In genomic region chr3:107696910-107697309, GRCm38 (mm10) we compare ENCODE assay signal across 8 mouse cellular contexts. TPM values are rescaled to one million over a fixed set of nuclear protein-coding genes. Genes with fewer than 3 reads are reported as not detected.
DNase-seq lines count a peak whose midpoint lies in the region; ATAC-seq and TF ChIP-seq lines count a peak whose summit lies in the region.

No protein-coding gene starts in this region.

- no peaks in the 10 kb centered on the region for H3K9me3 ChIP-seq in heart, postnatal 0 days (replicated peaks; ENCODE audit: control insufficient read depth, low read length)
- H3K9me3 ChIP-seq in embryonic facial prominence, embryonic 11.5 days (replicated peaks; ENCODE audit: control insufficient read depth, low read length) = no peaks in the 10 kb centered on the region
- no peaks in the 10 kb centered on the region for H3K9me3 ChIP-seq in hindbrain, embryonic 14.5 days (ENCODE audit: control insufficient read depth, low read length)
- H3K9me3 ChIP-seq in midbrain, embryonic 15.5 days = no peaks in the 10 kb centered on the region

- no peak overlapping the region for H3K27ac ChIP-seq in heart, postnatal 0 days (ENCODE audit: low read depth)
- no peak overlapping the region for H3K27ac ChIP-seq in embryonic facial prominence, embryonic 11.5 days (replicated peaks; ENCODE audit: low read depth, low read length)
- H3K27ac ChIP-seq in hindbrain, embryonic 14.5 days = no peak overlapping the region
- H3K27ac ChIP-seq in midbrain, embryonic 15.5 days = no peak overlapping the region

- no peak overlapping the region for H3K4me2 ChIP-seq in heart, postnatal 0 days (ENCODE audit: low read depth, low read length)
- H3K4me2 ChIP-seq in embryonic facial prominence, embryonic 11.5 days (ENCODE audit: low read depth, low read length) = no peak overlapping the region
- peak overlapping the region; percentile 41 for H3K4me2 ChIP-seq in hindbrain, embryonic 14.5 days (replicated peaks)
- H3K4me2 ChIP-seq in midbrain, embryonic 15.5 days = peak overlapping the region; percentile 40

- H3K4me3 ChIP-seq in heart, postnatal 0 days (ENCODE audit: low read depth, low read length) = no peak overlapping the region
- H3K4me3 ChIP-seq in embryonic facial prominence, embryonic 11.5 days (ENCODE audit: low read depth, low read length) = no peak overlapping the region
- H3K4me3 ChIP-seq in hindbrain, embryonic 14.5 days (replicated peaks; ENCODE audit: low read length) = peak overlapping the region; percentile 66
- peak overlapping the region; percentile 75; the same call in 1 of the 2 replicates for H3K4me3 ChIP-seq in midbrain, embryonic 15.5 days

- no peak overlapping the region for H3K9ac ChIP-seq in heart, postnatal 0 days (replicated peaks; ENCODE audit: low read depth, low read length)
- H3K9ac ChIP-seq in embryonic facial prominence, embryonic 11.5 days (replicated peaks; ENCODE audit: low read length) = no peak overlapping the region
- peak overlapping the region; percentile 21; the same call in 1 of the 2 replicates for H3K9ac ChIP-seq in hindbrain, embryonic 14.5 days
- H3K9ac ChIP-seq in midbrain, embryonic 15.5 days = no peak overlapping the region

- no peak for TF ChIP-seq CTCF in heart, postnatal 0 days (IDR thresholded peaks at IDR 0.05; ENCODE audit: low read depth)

- WGBS in heart, postnatal 0 days = 39% methylated on average over 3 of the region's 3 CpGs
- WGBS in embryonic facial prominence, embryonic 11.5 days = 47% methylated on average over 3 of the region's 3 CpGs
- WGBS in hindbrain, embryonic 14.5 days = 41% methylated on average over 3 of the region's 3 CpGs
- WGBS in midbrain, embryonic 15.5 days = 49% methylated on average over 3 of the region's 3 CpGs

- H3K36me3 ChIP-seq in heart, postnatal 0 days (replicated peaks; ENCODE audit: control insufficient read depth, insufficient read depth, low read length) = no peaks in the 10 kb centered on the region
- H3K36me3 ChIP-seq in embryonic facial prominence, embryonic 11.5 days (replicated peaks; ENCODE audit: control insufficient read depth, insufficient read depth, low read depth, low read length) = no peaks in the 10 kb centered on the region
- no peaks in the 10 kb centered on the region for H3K36me3 ChIP-seq in hindbrain, embryonic 14.5 days (replicated peaks; ENCODE audit: control insufficient read depth, insufficient read depth)
- H3K36me3 ChIP-seq in midbrain, embryonic 15.5 days (replicated peaks) = no peaks in the 10 kb centered on the region

- DNase-seq in heart, postnatal 0 days (ENCODE audit: low spot score) = no peak
- DNase-seq in heart, postnatal 10 days = no peak
- no peak for DNase-seq in embryonic facial prominence, embryonic 11.5 days (ENCODE audit: low spot score)
- DNase-seq in hindbrain, embryonic 14.5 days (ENCODE audit: low spot score) = no peak
- DNase-seq in left cerebral cortex, adult 18-20 months (ENCODE audit: low spot score in 2 of 2) = no peak
- no peak for DNase-seq in layer of hippocampus, postnatal 25 days (ENCODE audit: extremely low spot score in 1 of 2, low spot score in 1 of 2)
- DNase-seq in spleen, postnatal 14 days (ENCODE audit: low spot score in 2 of 2) = no peak

- no peak for TF ChIP-seq EP300 in heart, postnatal 0 days (IDR thresholded peaks at IDR 0.05; ENCODE audit: low read depth)

- H3K4me1 ChIP-seq in heart, postnatal 0 days (ENCODE audit: control insufficient read depth, insufficient read depth) = peaks cover 34% of the 10 kb centered on the region
- H3K4me1 ChIP-seq in embryonic facial prominence, embryonic 11.5 days (ENCODE audit: control insufficient read depth, insufficient read depth, low read length) = no peaks in the 10 kb centered on the region; the same call in 1 of the 2 replicates
- peaks cover 33% of the 10 kb centered on the region for H3K4me1 ChIP-seq in hindbrain, embryonic 14.5 days (replicated peaks; ENCODE audit: control insufficient read depth, insufficient read depth, low read length)
- H3K4me1 ChIP-seq in midbrain, embryonic 15.5 days = peaks cover 34% of the 10 kb centered on the region

- intact Hi-C loops in heart, postnatal 10 days (cut with DNase I) = loop anchor here (1.0 to 5.0 kb wide), 4 partner anchors 57 to 370 kb away; no protein-coding TSS in a partner anchor

- no peaks in the 10 kb centered on the region for H3K27me3 ChIP-seq in heart, postnatal 0 days (ENCODE audit: control insufficient read depth, insufficient read depth, low read length)
- no peaks in the 10 kb centered on the region for H3K27me3 ChIP-seq in embryonic facial prominence, embryonic 11.5 days (ENCODE audit: control insufficient read depth, insufficient read depth, low read length)
- H3K27me3 ChIP-seq in hindbrain, embryonic 14.5 days (ENCODE audit: control insufficient read depth, insufficient read depth, low read length) = no peaks in the 10 kb centered on the region
- no peaks in the 10 kb centered on the region for H3K27me3 ChIP-seq in midbrain, embryonic 15.5 days (replicated peaks)

- peak; percentile 0; the same call in 1 of the 2 replicates for ATAC-seq in heart, postnatal 0 days (ENCODE audit: insufficient read depth, low read depth)
- ATAC-seq in embryonic facial prominence, embryonic 11.5 days (replicated peaks; ENCODE audit: insufficient number of reproducible peaks, low FRiP score, low TSS enrichment, low read depth) = peak; percentile 0; the same call in 1 of the 2 replicates
- no peak; the same call in 1 of the 2 replicates for ATAC-seq in hindbrain, embryonic 14.5 days (ENCODE audit: low FRiP score)
- no peak; the same call in 1 of the 2 replicates for ATAC-seq in midbrain, embryonic 15.5 days (replicated peaks)

RNA-seq across cellular contexts. Expression of gene Ahcyl1, which starts 0.6 kb away (rescaled TPM):
- total RNA-seq in heart, postnatal 0 days (2014; rRNA removed; ENCODE audit: low replicate concordance) = 19.2 and 32.0 TPM in 2 replicates
- polyA plus RNA-seq in heart, postnatal 0 days (2015; fragmentation: Nextera tagmentation; extraction: Ambion mirVana) = 39.4 and 43.3 TPM in 2 replicates
- total RNA-seq in heart, postnatal 10 days (2021) = 100 to 1,000 TPM in 1 of 2 experiments, 10 to 100 TPM in 1; 88.7 to 104 TPM
- polyA plus RNA-seq in embryonic facial prominence, embryonic 11.5 days (2014; fragmentation: Nextera tagmentation; extraction: Ambion mirVana) = 108 and 122 TPM in 2 replicates
- 131 and 141 TPM in 2 replicates for polyA plus RNA-seq in hindbrain, embryonic 14.5 days (2014; fragmentation: Nextera tagmentation; extraction: Ambion mirVana)
- polyA plus RNA-seq in midbrain, embryonic 15.5 days (2015; fragmentation: Nextera tagmentation; extraction: Ambion mirVana) = 115 and 117 TPM in 2 replicates
- total RNA-seq in left cerebral cortex, adult 18-20 months (2021) = 100 to 1,000 TPM; 305 to 328 TPM
- 100 to 1,000 TPM; 333 to 340 TPM for total RNA-seq in layer of hippocampus, postnatal 25 days (2021)

Comparison
In these comparisons a context has a peak if more than half of its experiments do, and no peak if none do; other contexts are left out.
1. ATAC-seq: peak in heart, postnatal 0 days (single experiment) and embryonic facial prominence, embryonic 11.5 days (single experiment); none in hindbrain, embryonic 14.5 days (single experiment) and midbrain, embryonic 15.5 days (single experiment).
2. H3K4me2 ChIP-seq: peak in hindbrain, embryonic 14.5 days (single experiment) and midbrain, embryonic 15.5 days (single experiment); none in heart, postnatal 0 days (single experiment) and embryonic facial prominence, embryonic 11.5 days (single experiment).
3. H3K4me3 ChIP-seq: peak in hindbrain, embryonic 14.5 days (single experiment) and midbrain, embryonic 15.5 days (single experiment); none in heart, postnatal 0 days (single experiment) and embryonic facial prominence, embryonic 11.5 days (single experiment).